In the genomic region with DNA sequence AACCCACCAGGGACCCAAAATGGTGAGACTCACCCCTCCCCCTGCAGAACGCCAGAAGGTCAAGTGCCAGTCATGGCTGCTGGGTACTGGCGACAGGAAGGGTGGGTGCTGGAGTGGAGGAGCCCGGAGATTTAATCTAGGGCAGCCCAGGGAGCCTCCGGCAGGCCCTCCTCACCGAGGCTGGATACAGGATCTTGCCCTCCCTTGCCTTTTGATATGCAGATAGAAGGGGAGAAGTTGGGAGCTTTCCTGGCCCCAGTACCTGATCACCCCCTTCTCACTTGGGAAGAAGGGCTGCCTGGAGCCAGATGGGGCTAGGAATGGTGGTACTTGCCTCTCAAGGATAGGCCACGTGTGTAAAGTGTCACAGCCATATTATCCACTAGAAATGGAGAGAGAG, we compare ENCODE assay signal across 20 mouse cellular contexts. TPM values are rescaled to one million over a fixed set of nuclear protein-coding genes. Genes with fewer than 3 reads are reported as not detected.
A peak's percentile ranks its signal among the peaks of the same experiment; 100 is the strongest.
DNase-seq lines count a peak whose midpoint lies in the region; ATAC-seq lines count a peak whose summit lies in the region.
"Had no signal": no experiment of that assay in that cellular context is flagged by ENCODE, and none has a peak within 500 bp of the region (broad histone marks: within the 10 kb centered on the region; RNA-seq: fewer than 3 reads in every experiment).

No protein-coding gene starts in this region.

- no peak for DNase-seq in heart, adult 11 months
- DNase-seq in ES-CJ7 (ENCODE audit: low read depth, low spot score), result peak; percentile 79
- DNase-seq in ZHBTc4 (ENCODE audit: low read depth, low spot score), result peak; percentile 48
- no peak for DNase-seq in yolk sac, embryonic 10.5 days (ENCODE audit: low spot score)
- DNase-seq: adrenal gland, postnatal 10 days; cerebellum, adult 11 months; cerebellum, adult 9-10 months; cerebellum, postnatal 25 days; gastrocnemius, postnatal 36 days; heart, adult 18-20 months; heart, postnatal 10 days; kidney, adult 2 months had no signal

- no peaks in the 10 kb centered on the region for H3K9me3 ChIP-seq in heart, embryonic 11.5 days (replicated peaks; ENCODE audit: control insufficient read depth, low read length)
- H3K9me3 ChIP-seq in midbrain, embryonic 16.5 days (replicated peaks; ENCODE audit: control insufficient read depth, low read length, poor library complexity, severe bottlenecking), result no peaks in the 10 kb centered on the region
- H3K9me3 ChIP-seq in midbrain, embryonic 15.5 days, result no peaks in the 10 kb centered on the region
- H3K9me3 ChIP-seq: forebrain, embryonic 13.5 days; hindbrain, embryonic 13.5 days had no signal

- peaks cover 20% of the 10 kb centered on the region for H3K4me1 ChIP-seq in heart, embryonic 11.5 days (ENCODE audit: control insufficient read depth, insufficient read depth, low read length)
- no peaks in the 10 kb centered on the region for H3K4me1 ChIP-seq in midbrain, embryonic 16.5 days (ENCODE audit: control insufficient read depth, insufficient read depth, low read length)
- no peaks in the 10 kb centered on the region for H3K4me1 ChIP-seq in midbrain, embryonic 15.5 days
- H3K4me1 ChIP-seq: forebrain, embryonic 13.5 days had no signal

- no peak overlapping the region for H3K27ac ChIP-seq in heart, embryonic 11.5 days (ENCODE audit: low read depth, low read length)
- no peak overlapping the region for H3K27ac ChIP-seq in midbrain, embryonic 16.5 days (ENCODE audit: low read length)
- H3K27ac ChIP-seq in midbrain, embryonic 15.5 days, result no peak overlapping the region
- H3K27ac ChIP-seq: forebrain, embryonic 13.5 days; hindbrain, embryonic 13.5 days; hindbrain, postnatal 0 days had no signal

- no peak overlapping the region for H3K4me3 ChIP-seq in heart, embryonic 11.5 days (ENCODE audit: low read depth, low read length)
- H3K4me3 ChIP-seq in midbrain, embryonic 16.5 days (ENCODE audit: low read depth, low read length), result no peak overlapping the region
- no peak overlapping the region for H3K4me3 ChIP-seq in midbrain, embryonic 15.5 days
- H3K4me3 ChIP-seq: forebrain, embryonic 13.5 days; hindbrain, embryonic 13.5 days had no signal

- no peak for ATAC-seq in heart, embryonic 11.5 days (replicated peaks; ENCODE audit: insufficient number of reproducible peaks, low FRiP score, low TSS enrichment)
- no peak for ATAC-seq in midbrain, embryonic 16.5 days
- ATAC-seq in midbrain, embryonic 15.5 days (replicated peaks), result no peak
- ATAC-seq: forebrain, embryonic 13.5 days; hindbrain, postnatal 0 days had no signal

- no peak overlapping the region for H3K9ac ChIP-seq in heart, embryonic 11.5 days (ENCODE audit: low read depth, low read length)
- no peak overlapping the region for H3K9ac ChIP-seq in midbrain, embryonic 16.5 days (ENCODE audit: low read depth, low read length)
- no peak overlapping the region for H3K9ac ChIP-seq in midbrain, embryonic 15.5 days
- H3K9ac ChIP-seq: forebrain, embryonic 13.5 days; hindbrain, embryonic 13.5 days had no signal

- WGBS in heart, embryonic 11.5 days (ENCODE audit: insufficient replicate concordance), result 6% methylated on average over 6 of the region's 6 CpGs
- WGBS in midbrain, embryonic 16.5 days, result 7% methylated on average over 6 of the region's 6 CpGs
- WGBS in midbrain, embryonic 15.5 days, result 5% methylated on average over 6 of the region's 6 CpGs

- H3K27me3 ChIP-seq in heart, embryonic 11.5 days (ENCODE audit: control insufficient read depth, insufficient read depth, low read length), result no peaks in the 10 kb centered on the region
- no peaks in the 10 kb centered on the region; the same call in 1 of the 2 replicates for H3K27me3 ChIP-seq in midbrain, embryonic 16.5 days (ENCODE audit: control insufficient read depth, insufficient read depth, low read depth, low read length)
- no peaks in the 10 kb centered on the region for H3K27me3 ChIP-seq in midbrain, embryonic 15.5 days (replicated peaks)
- H3K27me3 ChIP-seq: forebrain, embryonic 13.5 days had no signal

- 0 out of 2 replicates have a peak overlapping the region, but pooled peaks have one; percentile 2 for H3K4me2 ChIP-seq in heart, embryonic 11.5 days
- peak overlapping the region; percentile 20; the same call in 1 of the 2 replicates for H3K4me2 ChIP-seq in midbrain, embryonic 16.5 days (ENCODE audit: low read length)
- H3K4me2 ChIP-seq in midbrain, embryonic 15.5 days, result no peak overlapping the region
- H3K4me2 ChIP-seq: forebrain, embryonic 13.5 days; hindbrain, embryonic 13.5 days had no signal

- H3K36me3 ChIP-seq in heart, embryonic 11.5 days (ENCODE audit: control insufficient read depth, insufficient read depth, low read length), result no peaks in the 10 kb centered on the region
- no peaks in the 10 kb centered on the region for H3K36me3 ChIP-seq in midbrain, embryonic 16.5 days (ENCODE audit: control insufficient read depth, insufficient read depth, low read length)
- no peaks in the 10 kb centered on the region for H3K36me3 ChIP-seq in midbrain, embryonic 15.5 days (replicated peaks)
- H3K36me3 ChIP-seq: hindbrain, embryonic 13.5 days had no signal

RNA-seq across cellular contexts. Expression of gene Mesp2, which starts 7.8 kb away (rescaled TPM):
- polyA plus RNA-seq in heart, embryonic 11.5 days (2014; fragmentation: Nextera tagmentation; extraction: Ambion mirVana), result 0.48 and 0.67 TPM in 2 replicates
- polyA plus RNA-seq in midbrain, embryonic 16.5 days (2015; fragmentation: Nextera tagmentation; extraction: Ambion mirVana), result 0.97 and 1.4 TPM in 2 replicates
- polyA plus RNA-seq in midbrain, embryonic 15.5 days (2015; fragmentation: Nextera tagmentation; extraction: Ambion mirVana), result 0.96 and 1.1 TPM in 2 replicates

RNA-seq across cellular contexts. Expression of gene Mesp1, which starts 24.7 kb away (rescaled TPM):
- 0.17 TPM in 1 of 2 replicates, not detected in the other for polyA plus RNA-seq in heart, embryonic 11.5 days (2014; fragmentation: Nextera tagmentation; extraction: Ambion mirVana)
- polyA plus RNA-seq in midbrain, embryonic 16.5 days (2015; fragmentation: Nextera tagmentation; extraction: Ambion mirVana), result 0.16 and 0.29 TPM in 2 replicates
- polyA plus RNA-seq in midbrain, embryonic 15.5 days (2015; fragmentation: Nextera tagmentation; extraction: Ambion mirVana), result not detected in 2 replicates
- polyA plus RNA-seq: brain, embryonic 14.5 days; forebrain, embryonic 13.5 days; heart, embryonic 14.5 days; hindbrain, embryonic 13.5 days; kidney, adult 2 months had no signal

RNA-seq across cellular contexts. Expression of gene Anpep, which starts 42.5 kb away (rescaled TPM):
- polyA plus RNA-seq in heart, embryonic 11.5 days (2014; fragmentation: Nextera tagmentation; extraction: Ambion mirVana), result 7.7 and 9.9 TPM in 2 replicates
- polyA plus RNA-seq in midbrain, embryonic 16.5 days (2015; fragmentation: Nextera tagmentation; extraction: Ambion mirVana), result 3.2 and 3.4 TPM in 2 replicates
- polyA plus RNA-seq in midbrain, embryonic 15.5 days (2015; fragmentation: Nextera tagmentation; extraction: Ambion mirVana), result 3.8 TPM in 2 replicates

Comparison
In these comparisons a context has a peak if more than half of its experiments do, and no peak if none do; other contexts are left out.
1. DNase-seq: peak in ES-CJ7 (single experiment) and ZHBTc4 (single experiment); none in heart, adult 11 months (single experiment) and yolk sac, embryonic 10.5 days (single experiment).